Mouse (Mus musculus): Measurements from ENCODE around the gene Abl2. TPM values are rescaled to one million over a fixed set of nuclear protein-coding genes. Genes with fewer than 3 reads are reported as not detected.

Abl2 gene
- polyA plus RNA-seq, 1 experiment from 2014 or later, result 5.8 TPM

- no peak overlapping the region for H3K27ac ChIP-seq
- no peak overlapping the region for H3K9ac ChIP-seq
- WGBS, result 70% methylated on average over 9 of the region's 9 CpGs
- no peak overlapping the region for H3K4me2 ChIP-seq
- H3K4me3 ChIP-seq, result no peak overlapping the region
- H3K27me3 ChIP-seq, result no peaks in the 10 kb centered on the region; the same call in 1 of the 2 replicates
- no peaks in the 10 kb centered on the region for H3K9me3 ChIP-seq (replicated peaks)
- peaks cover under 1% of the 10 kb centered on the region; the same call in 1 of the 2 replicates for H3K4me1 ChIP-seq
- no peak for ATAC-seq
- H3K36me3 ChIP-seq (ENCODE audit: poor library complexity, severe bottlenecking), result peaks cover 40% of the 10 kb centered on the region
Observed at GRCm38 (mm10) chr1:156679599-156679998, 121.0 kb downstream of the Abl2 start.

- H3K36me3 ChIP-seq (ENCODE audit: poor library complexity, severe bottlenecking), result peaks cover 79% of the 10 kb centered on the region
Observed at GRCm38 (mm10) chr1:156686025-156686661, 127.6 kb downstream of the Abl2 start.

More at GRCm38 (mm10) chr1:156686025-156686661, 127.6 kb downstream of the Abl2 start:
- Histone ChIP-seq H3K4me3 (no peak overlapping the region), H3K9ac (no peak overlapping the region), H3K27ac (no peak overlapping the region), H3K27me3 (no peaks in the 10 kb centered on the region), H3K4me1 (no peaks in the 10 kb centered on the region), H3K9me3 (replicated peaks) (no peaks in the 10 kb centered on the region), H3K4me2 (no peak overlapping the region)
- 54% methylated on average over 7 of the region's 7 CpGs for WGBS
- no peak for ATAC-seq

Other genes with a start within 250 kb of the Abl2 start
- gene Nphs2, start 248.1 kb upstream of the Abl2 start, polyA plus RNA-seq (2015; fragmentation: Nextera tagmentation; extraction: Ambion mirVana), result 0.09 TPM in 1 of 2 replicates, not detected in the other
- 685 and 744 TPM in 2 replicates for gene Gm2000, start 192.7 kb upstream of the Abl2 start, polyA plus RNA-seq (2015; fragmentation: Nextera tagmentation; extraction: Ambion mirVana)
- gene Axdnd1, start 137.6 kb upstream of the Abl2 start, polyA plus RNA-seq (2015; fragmentation: Nextera tagmentation; extraction: Ambion mirVana), result 0.30 and 0.33 TPM in 2 replicates
- gene Soat1, start 84.5 kb upstream of the Abl2 start, polyA plus RNA-seq (2015; fragmentation: Nextera tagmentation; extraction: Ambion mirVana), result 16.0 and 18.1 TPM in 2 replicates
- 0.71 and 0.75 TPM in 2 replicates for gene Gm10031, start 34.8 kb upstream of the Abl2 start, polyA plus RNA-seq (2015; fragmentation: Nextera tagmentation; extraction: Ambion mirVana)
- 3.7 and 6.4 TPM in 2 replicates for gene Tor3a, start 115.6 kb downstream of the Abl2 start, polyA plus RNA-seq (2015; fragmentation: Nextera tagmentation; extraction: Ambion mirVana)
- gene Fam20b, start 160.3 kb downstream of the Abl2 start, polyA plus RNA-seq (2015; fragmentation: Nextera tagmentation; extraction: Ambion mirVana), result 18.0 and 18.2 TPM in 2 replicates

Measured in forebrain, embryonic 13.5 days (tissue).